Mouse (Mus musculus) lung, adult 2 months (tissue): Measurements from ENCODE around the gene C130073F10Rik.

Source experiments
- CTCF ChIP-seq: fragments of 200-500 bp; IDR thresholded peaks from 2 replicates; pipeline ENCODE4 v1.5.1; 2011; ENCODE audit warnings: mild to moderate bottlenecking, low read length, control low read depth; ENCODE audit not compliant: insufficient read depth
- POLR2A ChIP-seq: fragments of 200-500 bp; IDR thresholded peaks from 2 replicates; pipeline ENCODE4 v1.6.1; 2011; ENCODE audit warnings: low read depth, mild to moderate bottlenecking, control low read depth, low read length, borderline replicate concordance; ENCODE audit errors: extremely low read depth

- TF ChIP-seq POLR2A (no peak), CTCF (no peak)
Measured at GRCm38 (mm10) chr4:101889377-101889776, 4.2 kb downstream of the C130073F10Rik start.
